Mouse (Mus musculus) hindbrain, postnatal 0 days (tissue): ENCODE results near the gene Gm17334. TPM values are rescaled to one million over a fixed set of nuclear protein-coding genes. Genes with fewer than 3 reads are reported as not detected.
A peak's percentile ranks its signal among the peaks of the same experiment; 100 is the strongest.

ENCODE experiments used
- ATAC-seq: fragments of 200-750 bp; cut with Nextera tagmentation; 2 replicates; pipeline ENCODE4 v1.8.0; 2017; ENCODE audit warnings: mild to moderate bottlenecking, moderate TSS enrichment, moderate library complexity
- DNase-seq: peaks from one replicate; pipeline ENCODE4 v3.0.0-alpha.2; 2015; ENCODE audit warnings: low spot score
- H3K27ac ChIP-seq: fragments of 300-500 bp; sonication (generic); 2 replicates; pipeline ENCODE4 v1.5.1; 2014; ENCODE audit warnings: mild to moderate bottlenecking
- H3K27me3 ChIP-seq: fragments of 300-500 bp; sonication (generic); 2 replicates; pipeline ENCODE4 v1.6.1; 2014; ENCODE audit warnings: low read length, mixed read lengths; ENCODE audit not compliant: insufficient read depth
- H3K36me3 ChIP-seq: fragments of 300-500 bp; sonication (generic); 2 replicates; pipeline ENCODE4 v1.6.1; 2014; ENCODE audit warnings: low read length, mixed read lengths; ENCODE audit not compliant: insufficient read depth
- H3K4me1 ChIP-seq: fragments of 300-500 bp; sonication (generic); 2 replicates; pipeline ENCODE4 v1.6.1; 2014; ENCODE audit warnings: antibody characterized with exemption, low read length, mixed read lengths; ENCODE audit not compliant: insufficient read depth
- H3K4me2 ChIP-seq: fragments of 300-500 bp; sonication (generic); 2 replicates; pipeline ENCODE4 v1.6.1; 2014; ENCODE audit warnings: low read depth, mild to moderate bottlenecking, low read length, moderate library complexity, mixed read lengths
- H3K4me3 ChIP-seq: fragments of 300-500 bp; sonication (generic); 2 replicates; pipeline ENCODE4 v1.5.1; 2014; ENCODE audit warnings: low read length
- H3K9ac ChIP-seq: fragments of 300-500 bp; sonication (generic); replicated peaks from 2 replicates; pipeline ENCODE4 v1.6.1; 2014; ENCODE audit warnings: mild to moderate bottlenecking, low read length, moderate library complexity, mixed read lengths
- H3K9me3 ChIP-seq: fragments of 300-500 bp; sonication (generic); 2 replicates; pipeline ENCODE4 v1.6.1; 2016; ENCODE audit warnings: low read length, mixed read lengths
- CTCF ChIP-seq: IDR thresholded peaks from 2 replicates; pipeline ENCODE4 v1.5.1; 2016; ENCODE audit warnings: antibody characterized with exemption, control low read depth, low read depth
- WGBS: fragments of 180-500 bp; shearing (Covaris S2); extraction: QIAGEN DNeasy Blood & Tissue Kit; methylation state at CpG from one replicate; pipeline ENCODE4 v1.1.7; 2014; 5-methylcytosine and 5-hydroxymethylcytosine counted together
- polyA plus RNA-seq: library from polyadenylated mRNA; unstranded; fragments of >200 nt; fragmentation: Nextera tagmentation; extraction: Ambion mirVana; gene quantifications from 2 replicates; pipeline ENCODE4 v1.2.1, GENCODE M21; 2015
- total RNA-seq: library from RNA; depleted of rRNA; stranded (reverse); fragments of >200 nt; gene quantifications from 2 replicates; pipeline ENCODE4 v1.2.3, GENCODE M21; 2014

The Gm17334 gene
- total and polyA plus RNA-seq, 2 experiments from 2014 or later, result not detected

- no peak for TF ChIP-seq CTCF
- WGBS, result 96% methylated on average over 9 of the region's 9 CpGs
- Histone ChIP-seq H3K4me2 (no peak overlapping the region), H3K36me3 (no peaks in the 10 kb centered on the region), H3K27me3 (no peaks in the 10 kb centered on the region), H3K9ac (no peak overlapping the region), H3K27ac (no peak overlapping the region), H3K9me3 (no peaks in the 10 kb centered on the region), H3K4me3 (no peak overlapping the region), H3K4me1 (no peaks in the 10 kb centered on the region)
- DNase-seq, result no peak
- ATAC-seq, result no peak
Measured at GRCm38 (mm10) chr11:53747985-53748384, 25.0 kb downstream of the Gm17334 start.

GRCm38 (mm10) chr11:53745260-53745659 is 27.7 kb downstream of the Gm17334 start:
- no peak overlapping the region for H3K4me3 ChIP-seq
- no peak for TF ChIP-seq CTCF
- no peak overlapping the region for H3K9ac ChIP-seq
- DNase-seq (no peak), ATAC-seq (no peak)
- no peaks in the 10 kb centered on the region for H3K9me3 ChIP-seq
- no peaks in the 10 kb centered on the region for H3K27me3 ChIP-seq
- no peak overlapping the region for H3K4me2 ChIP-seq
- 96% methylated on average over 2 of the region's 2 CpGs for WGBS
- no peaks in the 10 kb centered on the region for H3K36me3 ChIP-seq
- H3K27ac ChIP-seq, result no peak overlapping the region
- H3K4me1 ChIP-seq, result no peaks in the 10 kb centered on the region

- 26% methylated on average over 5 of the region's 5 CpGs for WGBS
Measured at GRCm38 (mm10) chr11:53742353-53742752, 30.6 kb downstream of the Gm17334 start.

GRCm38 (mm10) chr11:53737573-53737946 is 35.4 kb downstream of the Gm17334 start:
- Histone ChIP-seq H3K9me3 (no peaks in the 10 kb centered on the region), H3K4me3 (no peak overlapping the region), H3K4me1 (no peaks in the 10 kb centered on the region), H3K36me3 (no peaks in the 10 kb centered on the region), H3K4me2 (no peak overlapping the region), H3K9ac (no peak overlapping the region), H3K27me3 (no peaks in the 10 kb centered on the region), H3K27ac (no peak overlapping the region)
- DNase-seq (peak; percentile 61), ATAC-seq (peak; percentile 41; the same call in 1 of the 2 replicates)
- TF ChIP-seq CTCF, result peak; percentile 59
- WGBS, result 36% methylated on average over 6 of the region's 6 CpGs

More at GRCm38 (mm10) chr11:53742353-53742752, 30.6 kb downstream of the Gm17334 start:
- Histone ChIP-seq H3K9ac (no peak overlapping the region), H3K9me3 (no peaks in the 10 kb centered on the region), H3K36me3 (no peaks in the 10 kb centered on the region), H3K4me1 (no peaks in the 10 kb centered on the region), H3K4me2 (no peak overlapping the region), H3K27me3 (no peaks in the 10 kb centered on the region), H3K27ac (no peak overlapping the region), H3K4me3 (no peak overlapping the region)
- peak; percentile 40; the same call in 1 of the 2 replicates for ATAC-seq
- TF ChIP-seq CTCF, result peak; percentile 43
- peak; percentile 23 for DNase-seq

GRCm38 (mm10) chr11:53736771-53737572 is 36.0 kb downstream of the Gm17334 start:
- no peaks in the 10 kb centered on the region for H3K27me3 ChIP-seq
- H3K36me3 ChIP-seq, result no peaks in the 10 kb centered on the region
- no peaks in the 10 kb centered on the region for H3K4me1 ChIP-seq
- H3K9ac ChIP-seq, result no peak overlapping the region
- DNase-seq (peak; percentile 87), ATAC-seq (peak; percentile 78)
- peak; percentile 88 for TF ChIP-seq CTCF
- no peak overlapping the region for H3K4me3 ChIP-seq
- no peak overlapping the region for H3K4me2 ChIP-seq
- no peak overlapping the region for H3K27ac ChIP-seq
- no peaks in the 10 kb centered on the region for H3K9me3 ChIP-seq
- WGBS, result 48% methylated on average over 14 of the region's 14 CpGs

- H3K9ac ChIP-seq, result 0 out of 2 replicates have a peak overlapping the region, but pooled peaks have one; percentile 5
- WGBS, result 31% methylated on average over 17 of the region's 17 CpGs
- peak; percentile 97 for TF ChIP-seq CTCF
- H3K27ac ChIP-seq, result no peak overlapping the region
- ATAC-seq, result peak; percentile 90
- H3K36me3 ChIP-seq, result no peaks in the 10 kb centered on the region
- no peaks in the 10 kb centered on the region for H3K27me3 ChIP-seq
- DNase-seq, result peak; percentile 90
- no peak overlapping the region for H3K4me3 ChIP-seq
- H3K4me2 ChIP-seq, result peak overlapping the region; percentile 48
- H3K4me1 ChIP-seq, result no peaks in the 10 kb centered on the region
- H3K9me3 ChIP-seq, result no peaks in the 10 kb centered on the region
Measured at GRCm38 (mm10) chr11:53735682-53736245, 37.2 kb downstream of the Gm17334 start.
